Comparison of ENCODE assay signal across 8 mouse cellular contexts in the genomic region with DNA sequence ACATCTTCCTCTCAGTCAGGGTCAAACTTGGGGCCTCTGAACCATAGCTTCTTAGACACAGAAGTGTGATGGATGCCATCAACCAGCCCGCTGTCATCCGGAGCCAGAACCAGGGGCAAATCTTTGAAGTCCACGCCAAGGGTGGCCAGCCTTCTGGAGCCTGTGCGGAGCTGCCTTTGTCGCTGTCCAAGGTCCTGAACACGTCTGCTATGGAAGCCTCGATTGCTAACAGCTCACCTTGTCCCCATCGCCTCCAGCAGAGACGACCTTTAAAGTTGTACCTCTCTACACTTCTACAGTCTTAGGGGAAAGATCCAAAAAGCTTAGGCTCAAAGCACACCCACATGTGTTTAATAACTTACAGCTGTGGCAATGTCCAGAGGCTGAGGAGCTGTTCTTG. TPM values are rescaled to one million over a fixed set of nuclear protein-coding genes. Genes with fewer than 3 reads are reported as not detected.
DNase-seq lines count a peak whose midpoint lies in the region; ATAC-seq and TF ChIP-seq lines count a peak whose summit lies in the region.

No protein-coding gene starts in this region.

- H3K36me3 ChIP-seq in hindbrain, embryonic 11.5 days (ENCODE audit: control insufficient read depth, insufficient read depth, low read length): no peaks in the 10 kb centered on the region
- no peaks in the 10 kb centered on the region for H3K36me3 ChIP-seq in hindbrain, embryonic 13.5 days
- H3K36me3 ChIP-seq in G1E (replicated peaks): no peaks in the 10 kb centered on the region
- H3K36me3 ChIP-seq in neural tube, embryonic 11.5 days (ENCODE audit: control insufficient read depth, insufficient read depth, low read length): no peaks in the 10 kb centered on the region

- no peak overlapping the region for H3K27ac ChIP-seq in hindbrain, embryonic 11.5 days (ENCODE audit: low read depth, low read length)
- H3K27ac ChIP-seq in hindbrain, embryonic 13.5 days: no peak overlapping the region
- H3K27ac ChIP-seq in neural tube, embryonic 11.5 days (ENCODE audit: low read depth, low read length): no peak overlapping the region

- no peak for TF ChIP-seq CTCF in G1E (IDR thresholded peaks at IDR 0.05; ENCODE audit: low read depth, low read length)

- ATAC-seq in hindbrain, embryonic 11.5 days (ENCODE audit: low FRiP score): no peak
- no peak for ATAC-seq in hindbrain, embryonic 13.5 days (ENCODE audit: low FRiP score)
- ATAC-seq in G1E (ENCODE audit: extremely low read depth, insufficient number of reproducible peaks, low FRiP score, poor library complexity, severe bottlenecking): no peak
- ATAC-seq in neural tube, embryonic 11.5 days (ENCODE audit: insufficient read depth, low FRiP score, low TSS enrichment): no peak
- no peak for ATAC-seq in cerebellum, adult (ENCODE audit: insufficient number of reproducible peaks, low FRiP score, low TSS enrichment)

- no peak overlapping the region for H3K4me2 ChIP-seq in hindbrain, embryonic 11.5 days (replicated peaks; ENCODE audit: low read depth, low read length)
- H3K4me2 ChIP-seq in hindbrain, embryonic 13.5 days: no peak overlapping the region
- no peak overlapping the region for H3K4me2 ChIP-seq in neural tube, embryonic 11.5 days (ENCODE audit: low read depth)

- DNase-seq in hindbrain, embryonic 11.5 days (ENCODE audit: low spot score): peak; percentile 77
- DNase-seq in G1E (ENCODE audit: low spot score): peak; percentile 51
- peak; percentile 85 for DNase-seq in embryo, embryonic 10.5 days (ENCODE audit: low spot score)
- DNase-seq in kidney, postnatal 4 days: peak; percentile 90
- DNase-seq in neural tube, embryonic 11.5 days (ENCODE audit: low spot score): peak; percentile 68
- DNase-seq in yolk sac, embryonic 10.5 days (ENCODE audit: low spot score): peak; percentile 50

- no peaks in the 10 kb centered on the region; the same call in 1 of the 2 replicates for H3K4me1 ChIP-seq in hindbrain, embryonic 11.5 days (replicated peaks; ENCODE audit: control insufficient read depth, insufficient read depth, low read length)
- peaks cover 16% of the 10 kb centered on the region for H3K4me1 ChIP-seq in hindbrain, embryonic 13.5 days (replicated peaks)
- no peaks in the 10 kb centered on the region; the same call in 1 of the 2 replicates for H3K4me1 ChIP-seq in G1E (ENCODE audit: insufficient read depth, low read depth, low read length)
- H3K4me1 ChIP-seq in neural tube, embryonic 11.5 days (ENCODE audit: control insufficient read depth, insufficient read depth, low read length): peaks cover 4% of the 10 kb centered on the region; the same call in 1 of the 2 replicates

- WGBS in hindbrain, embryonic 11.5 days: 5% methylated on average over 9 of the region's 9 CpGs
- WGBS in hindbrain, embryonic 13.5 days: 7% methylated on average over 9 of the region's 9 CpGs
- 1% methylated on average over 9 of the region's 9 CpGs for WGBS in neural tube, embryonic 11.5 days

- no peaks in the 10 kb centered on the region for H3K9me3 ChIP-seq in hindbrain, embryonic 11.5 days (ENCODE audit: control insufficient read depth, low read length)
- H3K9me3 ChIP-seq in hindbrain, embryonic 13.5 days: no peaks in the 10 kb centered on the region
- peaks cover 3% of the 10 kb centered on the region; the same call in 1 of the 2 replicates for H3K9me3 ChIP-seq in G1E (replicated peaks)
- no peaks in the 10 kb centered on the region for H3K9me3 ChIP-seq in neural tube, embryonic 11.5 days (ENCODE audit: control insufficient read depth, low read length)

- H3K27me3 ChIP-seq in hindbrain, embryonic 11.5 days (ENCODE audit: control insufficient read depth, insufficient read depth, low read length): peaks cover 20% of the 10 kb centered on the region
- H3K27me3 ChIP-seq in hindbrain, embryonic 13.5 days: peaks cover 70% of the 10 kb centered on the region
- H3K27me3 ChIP-seq in G1E (ENCODE audit: insufficient read depth, low read length): peaks cover 29% of the 10 kb centered on the region
- H3K27me3 ChIP-seq in neural tube, embryonic 11.5 days (ENCODE audit: control insufficient read depth, insufficient read depth, low read length): peaks cover 32% of the 10 kb centered on the region

- H3K9ac ChIP-seq in hindbrain, embryonic 11.5 days (ENCODE audit: low read depth, low read length): no peak overlapping the region
- H3K9ac ChIP-seq in hindbrain, embryonic 13.5 days: no peak overlapping the region
- H3K9ac ChIP-seq in neural tube, embryonic 11.5 days (ENCODE audit: low read length): no peak overlapping the region

- no peak overlapping the region for H3K4me3 ChIP-seq in hindbrain, embryonic 11.5 days (ENCODE audit: low read depth, low read length)
- H3K4me3 ChIP-seq in hindbrain, embryonic 13.5 days: no peak overlapping the region
- no peak overlapping the region for H3K4me3 ChIP-seq in G1E (ENCODE audit: low read depth, low read length)
- H3K4me3 ChIP-seq in neural tube, embryonic 11.5 days (ENCODE audit: low read depth, low read length): no peak overlapping the region

RNA-seq across cellular contexts. Expression of a gene that starts 8.0 kb away (rescaled TPM):
- polyA plus RNA-seq in hindbrain, embryonic 11.5 days (2014; fragmentation: Nextera tagmentation; extraction: Ambion mirVana): 0.19 and 0.43 TPM in 2 replicates
- polyA plus RNA-seq in hindbrain, embryonic 13.5 days (2015; fragmentation: Nextera tagmentation; extraction: Ambion mirVana): 0.43 and 1.4 TPM in 2 replicates
- total RNA-seq in G1E (2014; fragmentation: Nextera tagmentation): not detected in 2 replicates
- total RNA-seq in G1E (2017): 0.05 and 0.06 TPM in 2 replicates
- not detected in 2 replicates for polyA plus RNA-seq in G1E (2012)
- polyA plus RNA-seq in neural tube, embryonic 11.5 days (2014; fragmentation: Nextera tagmentation; extraction: Ambion mirVana): 0.08 TPM in 1 of 2 replicates, not detected in the other

RNA-seq across cellular contexts. Expression of a gene that starts 12.4 kb away (rescaled TPM):
- polyA plus RNA-seq in hindbrain, embryonic 11.5 days (2014; fragmentation: Nextera tagmentation; extraction: Ambion mirVana): 4.2 TPM in 2 replicates
- 22.2 and 22.5 TPM in 2 replicates for polyA plus RNA-seq in hindbrain, embryonic 13.5 days (2015; fragmentation: Nextera tagmentation; extraction: Ambion mirVana)
- total RNA-seq in G1E (2014; fragmentation: Nextera tagmentation) (not detected in 2 replicates), G1E (2017) (0.06 TPM in 1 of 2 replicates, not detected in the other)
- polyA plus RNA-seq in G1E (2012): 0.04 and 0.09 TPM in 2 replicates
- polyA plus RNA-seq in neural tube, embryonic 11.5 days (2014; fragmentation: Nextera tagmentation; extraction: Ambion mirVana): 7.0 and 7.2 TPM in 2 replicates

RNA-seq across cellular contexts. Expression of a gene that starts 16.2 kb away (rescaled TPM):
- 0.80 and 0.83 TPM in 2 replicates for polyA plus RNA-seq in hindbrain, embryonic 11.5 days (2014; fragmentation: Nextera tagmentation; extraction: Ambion mirVana)
- 0.48 TPM in 1 of 2 replicates, not detected in the other for polyA plus RNA-seq in hindbrain, embryonic 13.5 days (2015; fragmentation: Nextera tagmentation; extraction: Ambion mirVana)
- total RNA-seq in G1E (2014; fragmentation: Nextera tagmentation) (not detected in 2 replicates), G1E (2017) (not detected in 2 replicates)
- not detected in 2 replicates for polyA plus RNA-seq in G1E (2012)
- 0.31 and 0.92 TPM in 2 replicates for polyA plus RNA-seq in neural tube, embryonic 11.5 days (2014; fragmentation: Nextera tagmentation; extraction: Ambion mirVana)

RNA-seq across cellular contexts. Expression of a gene that starts 41.6 kb away (rescaled TPM):
- 2.8 and 3.1 TPM in 2 replicates for polyA plus RNA-seq in hindbrain, embryonic 11.5 days (2014; fragmentation: Nextera tagmentation; extraction: Ambion mirVana)
- 3.5 and 3.8 TPM in 2 replicates for polyA plus RNA-seq in hindbrain, embryonic 13.5 days (2015; fragmentation: Nextera tagmentation; extraction: Ambion mirVana)
- total RNA-seq in G1E (2014; fragmentation: Nextera tagmentation) (not detected in 2 replicates), G1E (2017) (0.06 and 0.11 TPM in 2 replicates)
- polyA plus RNA-seq in G1E (2012): not detected in 2 replicates
- 3.1 and 3.2 TPM in 2 replicates for polyA plus RNA-seq in neural tube, embryonic 11.5 days (2014; fragmentation: Nextera tagmentation; extraction: Ambion mirVana)

RNA-seq across cellular contexts. Expression of a gene that starts 51.6 kb away (rescaled TPM):
- polyA plus RNA-seq in hindbrain, embryonic 11.5 days (2014; fragmentation: Nextera tagmentation; extraction: Ambion mirVana): 7.3 and 26.6 TPM in 2 replicates
- polyA plus RNA-seq in hindbrain, embryonic 13.5 days (2015; fragmentation: Nextera tagmentation; extraction: Ambion mirVana): 14.7 and 16.4 TPM in 2 replicates
- total RNA-seq in G1E (2014; fragmentation: Nextera tagmentation) (99.5 and 106 TPM in 2 replicates), G1E (2017) (22.7 and 29.9 TPM in 2 replicates)
- 41.8 and 47.1 TPM in 2 replicates for polyA plus RNA-seq in G1E (2012)
- 9.1 TPM in 2 replicates for polyA plus RNA-seq in neural tube, embryonic 11.5 days (2014; fragmentation: Nextera tagmentation; extraction: Ambion mirVana)
